Mouse (Mus musculus): ENCODE measurements around the gene Ift20. TPM values are rescaled to one million over a fixed set of nuclear protein-coding genes. Genes with fewer than 3 reads are reported as not detected.
"Not testable (repeated sequence)": the region's sequence is repeated elsewhere in the genome, so short reads cannot be mapped to it uniquely, and the experiment has no call there.

Ift20 gene
- polyA plus RNA-seq, 1 experiment from 2014 or later: 134 TPM

DNA sequence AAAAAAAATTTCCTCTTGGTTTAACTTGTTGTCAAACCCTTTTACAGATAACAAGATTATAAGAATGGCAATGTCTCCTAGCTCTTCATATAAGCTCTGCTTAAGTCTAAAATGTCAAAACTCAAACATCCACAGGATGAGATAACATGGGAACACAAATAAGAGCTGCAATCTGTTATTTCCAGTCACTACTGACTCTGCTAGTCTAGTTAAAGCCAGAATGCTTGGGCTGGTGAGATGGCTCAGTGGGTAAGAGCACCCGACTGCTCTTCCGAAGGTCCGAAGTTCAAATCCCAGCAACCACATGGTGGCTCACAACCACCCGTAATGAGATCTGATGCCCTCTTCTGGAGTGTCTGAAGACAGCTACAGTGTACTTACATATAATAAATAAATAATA is 37.9 kb downstream of the Ift20 start:
- Histone ChIP-seq H3K36me3 (peaks cover 70% of the 10 kb centered on the region), H3K4me1 (peaks cover 12% of the 10 kb centered on the region)
- not testable (repeated sequence) for H3K27me3 ChIP-seq; H3K9ac ChIP-seq; H3K9me3 ChIP-seq (replicated peaks); H3K4me2 ChIP-seq; H3K27ac ChIP-seq; ATAC-seq (replicated peaks; ENCODE audit: low FRiP score); H3K4me3 ChIP-seq (replicated peaks)
- WGBS: 97% methylated on average over 4 of the region's 4 CpGs

GRCm38 (mm10) chr11:78574536-78574935 is 38.4 kb downstream of the Ift20 start:
- Histone ChIP-seq H3K9ac (no peak overlapping the region), H3K4me2 (no peak overlapping the region), H3K27ac (no peak overlapping the region), H3K4me3 (replicated peaks) (no peak overlapping the region), H3K9me3 (replicated peaks) (no peaks in the 10 kb centered on the region), H3K36me3 (peaks cover 72% of the 10 kb centered on the region), H3K27me3 (no peaks in the 10 kb centered on the region), H3K4me1 (peaks cover 10% of the 10 kb centered on the region)
- 80% methylated on average over 3 of the region's 3 CpGs for WGBS
- no peak for ATAC-seq (replicated peaks; ENCODE audit: low FRiP score)

- Histone ChIP-seq H3K9ac (no peak overlapping the region), H3K27ac (no peak overlapping the region), H3K4me1 (peaks cover 6% of the 10 kb centered on the region), H3K27me3 (no peaks in the 10 kb centered on the region), H3K9me3 (replicated peaks) (no peaks in the 10 kb centered on the region), H3K4me2 (no peak overlapping the region), H3K36me3 (peaks cover 74% of the 10 kb centered on the region), H3K4me3 (replicated peaks) (no peak overlapping the region)
- ATAC-seq (replicated peaks; ENCODE audit: low FRiP score): no peak
- 34% methylated on average over 2 of the region's 2 CpGs for WGBS
Observed at GRCm38 (mm10) chr11:78574975-78575374, 38.8 kb downstream of the Ift20 start.

DNA sequence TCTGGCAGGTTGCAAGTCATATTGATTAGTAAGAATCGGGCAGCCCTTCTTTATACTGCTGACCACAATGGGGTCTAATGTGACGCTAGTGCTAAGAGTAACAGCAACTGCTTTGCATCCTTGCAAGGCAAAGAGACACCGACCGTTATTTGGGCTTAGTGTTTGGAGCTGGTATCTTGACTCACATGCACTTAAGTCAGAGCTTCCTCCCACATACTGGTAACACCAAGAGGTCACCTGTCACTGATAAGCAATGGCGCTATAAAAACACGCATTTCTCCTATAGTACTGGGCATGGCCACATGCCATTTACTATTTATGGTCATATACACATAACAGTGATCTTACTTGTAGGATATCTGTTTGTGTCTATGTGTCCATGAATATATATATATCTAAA is 46.7 kb downstream of the Ift20 start:
- no peaks in the 10 kb centered on the region for H3K4me1 ChIP-seq
- no peak overlapping the region for H3K4me2 ChIP-seq
- no peak overlapping the region for H3K4me3 ChIP-seq (replicated peaks)
- no peaks in the 10 kb centered on the region for H3K9me3 ChIP-seq (replicated peaks)
- H3K36me3 ChIP-seq: peaks cover 66% of the 10 kb centered on the region
- ATAC-seq (replicated peaks; ENCODE audit: low FRiP score): no peak
- no peak overlapping the region for H3K9ac ChIP-seq
- 80% methylated on average over 6 of the region's 6 CpGs for WGBS
- no peaks in the 10 kb centered on the region for H3K27me3 ChIP-seq
- no peak overlapping the region for H3K27ac ChIP-seq

DNA sequence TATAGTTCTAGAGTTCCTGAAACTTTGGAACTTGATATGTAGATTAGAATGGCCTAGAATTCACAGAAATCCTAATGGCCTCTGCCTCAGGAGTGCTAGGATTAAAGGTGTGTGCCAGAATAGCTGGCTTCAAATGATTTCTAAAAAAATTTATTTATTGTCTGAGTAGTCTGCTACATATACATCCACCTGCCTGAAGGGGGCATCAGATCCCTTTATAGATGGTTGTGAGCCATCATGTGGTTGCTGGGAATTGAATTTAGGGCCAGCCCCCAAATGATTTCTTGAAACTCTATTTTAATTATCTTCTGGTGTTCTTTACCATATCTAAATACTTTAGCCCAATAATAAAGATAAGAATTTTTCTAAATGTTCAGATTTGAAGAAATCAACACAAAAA is 49.9 kb downstream of the Ift20 start:
- Histone ChIP-seq H3K4me1 (no peaks in the 10 kb centered on the region), H3K27me3 (no peaks in the 10 kb centered on the region), H3K36me3 (peaks cover 46% of the 10 kb centered on the region), H3K9me3 (replicated peaks) (no peaks in the 10 kb centered on the region), H3K4me3 (replicated peaks) (no peak overlapping the region), H3K9ac (no peak overlapping the region), H3K27ac (no peak overlapping the region), H3K4me2 (no peak overlapping the region)
- no peak for ATAC-seq (replicated peaks; ENCODE audit: low FRiP score)

GRCm38 (mm10) chr11:78587677-78588076 is 51.5 kb downstream of the Ift20 start:
- H3K27me3 ChIP-seq, H3K4me2 ChIP-seq: not testable (repeated sequence)
- WGBS: 97% methylated on average over 1 of the region's 1 CpGs

More at GRCm38 (mm10) chr11:78587677-78588076, 51.5 kb downstream of the Ift20 start:
- H3K4me1 ChIP-seq; H3K27ac ChIP-seq; H3K9ac ChIP-seq; ATAC-seq (replicated peaks; ENCODE audit: low FRiP score); H3K4me3 ChIP-seq (replicated peaks); H3K9me3 ChIP-seq (replicated peaks): not testable (repeated sequence)
- peaks cover 39% of the 10 kb centered on the region for H3K36me3 ChIP-seq

Other genes with a start within 250 kb of the Ift20 start
- 0.32 and 0.43 TPM in 2 replicates for gene BC030499, start 245.5 kb upstream of the Ift20 start, polyA plus RNA-seq (2015; fragmentation: Nextera tagmentation; extraction: Ambion mirVana)
- gene Spag5, start 234.8 kb upstream of the Ift20 start, polyA plus RNA-seq (2015; fragmentation: Nextera tagmentation; extraction: Ambion mirVana): 43.3 and 47.4 TPM in 2 replicates
- 6.0 and 6.4 TPM in 2 replicates for gene Aldoc, start 213.4 kb upstream of the Ift20 start, polyA plus RNA-seq (2015; fragmentation: Nextera tagmentation; extraction: Ambion mirVana)
- gene Pigs, start 207.9 kb upstream of the Ift20 start, polyA plus RNA-seq (2015; fragmentation: Nextera tagmentation; extraction: Ambion mirVana): 77.5 and 86.2 TPM in 2 replicates
- gene Unc119, start 192.9 kb upstream of the Ift20 start, polyA plus RNA-seq (2015; fragmentation: Nextera tagmentation; extraction: Ambion mirVana): 40.2 and 44.9 TPM in 2 replicates
- gene Foxn1, start 149.8 kb upstream of the Ift20 start, polyA plus RNA-seq (2015; fragmentation: Nextera tagmentation; extraction: Ambion mirVana): 0.10 TPM in 1 of 2 replicates, not detected in the other
- gene Slc13a2, start 114.1 kb upstream of the Ift20 start, polyA plus RNA-seq (2015; fragmentation: Nextera tagmentation; extraction: Ambion mirVana): 1.1 and 1.2 TPM in 2 replicates
- 21.1 and 21.3 TPM in 2 replicates for gene Slc46a1, start 70.7 kb upstream of the Ift20 start, polyA plus RNA-seq (2015; fragmentation: Nextera tagmentation; extraction: Ambion mirVana)
- 1.5 and 1.8 TPM in 2 replicates for gene Sarm1, start 38.6 kb upstream of the Ift20 start, polyA plus RNA-seq (2015; fragmentation: Nextera tagmentation; extraction: Ambion mirVana)
- 4.5 and 8.1 TPM in 2 replicates for gene Vtn, start 37.3 kb upstream of the Ift20 start, polyA plus RNA-seq (2015; fragmentation: Nextera tagmentation; extraction: Ambion mirVana)
- gene Sebox, start 32.9 kb upstream of the Ift20 start, polyA plus RNA-seq (2015; fragmentation: Nextera tagmentation; extraction: Ambion mirVana): not detected in 2 replicates
- 56.7 and 57.1 TPM in 2 replicates for gene Tmem199, start 24.2 kb upstream of the Ift20 start, polyA plus RNA-seq (2015; fragmentation: Nextera tagmentation; extraction: Ambion mirVana)
- 169 and 171 TPM in 2 replicates for gene Poldip2, start 24.2 kb upstream of the Ift20 start, polyA plus RNA-seq (2015; fragmentation: Nextera tagmentation; extraction: Ambion mirVana)
- 81.8 and 88.2 TPM in 2 replicates for gene Tnfaip1, start within 50 bp of the Ift20 start, polyA plus RNA-seq (2015; fragmentation: Nextera tagmentation; extraction: Ambion mirVana)
- gene Tmem97, start 14.4 kb downstream of the Ift20 start, polyA plus RNA-seq (2015; fragmentation: Nextera tagmentation; extraction: Ambion mirVana): 80.4 and 82.3 TPM in 2 replicates
- gene Nlk, start 161.0 kb downstream of the Ift20 start, polyA plus RNA-seq (2015; fragmentation: Nextera tagmentation; extraction: Ambion mirVana): 15.5 and 17.4 TPM in 2 replicates
- 41.8 and 45.7 TPM in 2 replicates for gene Ccnq, start 215.4 kb downstream of the Ift20 start, polyA plus RNA-seq (2015; fragmentation: Nextera tagmentation; extraction: Ambion mirVana)